Mouse (Mus musculus): ENCODE measurements around the gene Gpr55. TPM values are rescaled to one million over a fixed set of nuclear protein-coding genes. Genes with fewer than 3 reads are reported as not detected.

The Gpr55 gene
- polyA plus RNA-seq, 1 experiment from 2014 or later: not detected

DNA sequence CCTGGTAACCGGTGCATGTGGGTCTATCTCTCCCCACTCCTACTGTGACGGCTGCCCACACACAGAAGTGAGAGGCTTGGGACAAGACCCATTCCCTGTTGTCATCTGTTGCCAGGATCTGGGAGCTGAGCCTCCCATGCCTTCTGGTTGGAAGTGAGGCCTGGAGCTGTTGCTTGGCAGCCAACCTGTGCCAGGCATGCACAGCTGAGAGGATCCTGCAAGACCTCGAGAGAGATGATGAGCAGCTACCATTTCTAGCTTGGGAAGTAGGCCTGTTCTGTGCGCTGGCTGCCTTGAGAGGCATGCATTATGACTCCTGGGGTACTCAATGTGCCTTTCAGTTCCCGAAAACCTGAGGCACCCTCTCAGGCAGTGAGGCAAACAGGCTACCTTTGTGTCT, 29.6 kb downstream of the Gpr55 start:
- Histone ChIP-seq H3K27me3 (no peaks in the 10 kb centered on the region), H3K4me3 (replicated peaks) (no peak overlapping the region), H3K9ac (replicated peaks) (no peak overlapping the region), H3K4me1 (replicated peaks) (peaks cover 28% of the 10 kb centered on the region), H3K4me2 (no peak overlapping the region), H3K9me3 (no peaks in the 10 kb centered on the region), H3K36me3 (no peaks in the 10 kb centered on the region), H3K27ac (no peak overlapping the region)
- WGBS: 89% methylated on average over 5 of the region's 5 CpGs
- no peak for ATAC-seq (ENCODE audit: insufficient number of reproducible peaks, insufficient read depth, low FRiP score, low TSS enrichment, low read depth)

DNA sequence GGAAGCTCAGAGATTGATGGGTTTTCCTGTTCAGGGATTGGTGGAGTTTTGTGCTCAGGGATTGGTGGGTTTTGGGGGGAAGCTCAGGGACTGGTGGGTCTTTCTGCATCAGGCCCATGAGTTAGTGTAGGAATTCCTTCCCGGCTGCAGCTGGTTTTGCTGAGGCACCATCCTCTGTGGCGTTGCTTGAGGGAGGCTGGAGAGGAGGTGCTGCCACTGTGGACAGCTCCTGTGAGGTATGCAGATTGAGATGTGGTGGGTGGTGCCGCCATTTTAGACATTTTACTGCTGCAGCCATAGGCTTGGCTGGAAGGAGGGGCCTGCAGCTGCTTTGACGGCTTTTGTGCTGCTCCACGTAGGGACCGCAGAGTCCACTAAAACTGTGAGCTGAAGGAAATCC, 31.4 kb downstream of the Gpr55 start:
- Histone ChIP-seq H3K9me3 (no peaks in the 10 kb centered on the region), H3K9ac (replicated peaks) (no peak overlapping the region), H3K27ac (no peak overlapping the region), H3K4me1 (replicated peaks) (peaks cover 24% of the 10 kb centered on the region), H3K4me2 (no peak overlapping the region), H3K4me3 (replicated peaks) (no peak overlapping the region), H3K36me3 (no peaks in the 10 kb centered on the region), H3K27me3 (no peaks in the 10 kb centered on the region)
- no peak for ATAC-seq (ENCODE audit: insufficient number of reproducible peaks, insufficient read depth, low FRiP score, low TSS enrichment, low read depth)
- WGBS: 73% methylated on average over 6 of the region's 6 CpGs

DNA sequence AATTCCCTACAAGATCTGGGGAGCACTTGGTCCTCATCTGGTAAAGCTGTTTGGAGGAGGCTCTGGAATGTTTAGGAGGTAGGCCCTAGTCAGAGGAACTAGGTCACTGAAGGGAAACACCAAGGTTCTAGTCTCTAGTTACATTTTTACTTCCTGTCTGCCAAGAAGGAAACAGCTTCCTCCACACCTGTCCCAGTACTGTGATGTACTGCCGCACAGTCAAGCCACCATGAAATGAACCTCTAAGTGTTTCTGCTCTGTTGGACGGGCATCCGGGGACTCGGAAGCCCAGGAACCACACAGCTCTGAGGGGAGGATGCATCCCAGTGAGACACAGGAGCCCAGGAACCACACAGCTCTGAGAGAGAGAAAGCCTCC, 32.1 kb downstream of the Gpr55 start:
- Histone ChIP-seq H3K27me3 (no peaks in the 10 kb centered on the region), H3K36me3 (no peaks in the 10 kb centered on the region), H3K9me3 (no peaks in the 10 kb centered on the region), H3K4me3 (replicated peaks) (no peak overlapping the region), H3K4me1 (replicated peaks) (peaks cover 17% of the 10 kb centered on the region), H3K27ac (no peak overlapping the region), H3K4me2 (no peak overlapping the region), H3K9ac (replicated peaks) (no peak overlapping the region)
- 77% methylated on average over 4 of the region's 4 CpGs for WGBS
- ATAC-seq (ENCODE audit: insufficient number of reproducible peaks, insufficient read depth, low FRiP score, low TSS enrichment, low read depth): no peak

DNA sequence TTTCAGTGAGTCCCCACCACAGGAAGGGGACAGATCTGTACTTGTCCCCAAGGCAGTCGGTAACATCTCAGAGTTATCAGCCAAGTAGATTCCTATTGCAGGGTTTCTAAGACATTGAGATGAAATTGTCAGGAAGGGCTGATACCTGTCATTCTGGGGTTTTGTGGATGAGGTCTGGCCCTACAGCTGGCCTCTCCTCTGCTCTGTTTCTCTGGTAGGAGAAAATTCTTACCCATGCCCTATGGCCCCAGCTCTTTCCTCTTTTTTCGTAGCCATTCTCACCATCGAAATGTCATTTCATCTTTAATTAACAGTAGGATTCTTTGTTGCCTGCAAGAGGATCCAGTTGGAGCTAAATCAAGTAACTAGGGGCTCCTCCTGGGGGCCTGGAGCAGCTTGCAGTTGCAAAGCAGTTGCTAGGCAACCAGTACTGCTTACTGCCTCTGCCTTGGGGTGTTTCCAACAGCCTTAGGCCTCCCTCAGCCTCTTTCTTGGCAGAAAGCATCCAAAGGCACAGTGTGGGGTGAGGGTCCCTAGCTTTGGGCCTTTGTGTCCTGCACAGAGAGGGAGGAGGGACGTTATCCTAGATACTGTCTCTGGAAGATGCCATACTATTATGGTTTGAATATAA, 32.6 kb downstream of the Gpr55 start, which contains the start of gene 4933407L21Rik:
TSS of gene 4933407L21Rik (plus strand) at position 427 of the 631 bp plus-strand sequence.
- Histone ChIP-seq H3K27me3 (no peaks in the 10 kb centered on the region), H3K36me3 (no peaks in the 10 kb centered on the region), H3K9ac (replicated peaks) (no peak within 1 kb of the TSS), H3K9me3 (no peaks in the 10 kb centered on the region), H3K4me2 (no peak within 1 kb of the TSS), H3K4me3 (replicated peaks) (no peak within 1 kb of the TSS), H3K27ac (no peak within 1 kb of the TSS), H3K4me1 (replicated peaks) (peaks cover 12% of the 10 kb centered on the region)
- ATAC-seq (ENCODE audit: insufficient number of reproducible peaks, insufficient read depth, low FRiP score, low TSS enrichment, low read depth): no peak; the same call in 1 of the 2 replicates
- 69% methylated on average over 4 of the region's 4 CpGs for WGBS

DNA sequence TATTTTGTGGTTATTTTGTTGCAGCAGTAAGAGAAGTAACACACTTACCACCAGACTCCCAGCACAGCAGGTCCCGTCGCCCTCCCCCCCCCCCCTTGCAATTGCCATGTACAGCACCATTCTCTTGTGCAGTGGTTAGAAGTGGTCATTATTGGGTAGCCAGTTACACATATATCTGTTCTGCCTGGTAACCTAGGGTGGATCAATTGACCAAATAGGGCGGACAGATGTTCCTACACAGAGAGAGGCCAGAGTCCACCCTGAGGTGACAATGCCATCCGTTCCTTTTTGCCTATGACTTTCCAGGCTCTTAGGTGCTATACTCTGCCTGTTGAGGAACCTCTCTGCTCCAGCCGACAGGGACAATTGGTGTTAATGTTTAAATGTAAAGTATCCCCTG, 35.6 kb downstream of the Gpr55 start:
- 84% methylated on average over 5 of the region's 5 CpGs for WGBS
- no peak overlapping the region for H3K9ac ChIP-seq (replicated peaks)
- no peak for ATAC-seq (ENCODE audit: insufficient number of reproducible peaks, insufficient read depth, low FRiP score, low TSS enrichment, low read depth)
- H3K4me3 ChIP-seq (replicated peaks): no peak overlapping the region
- no peak overlapping the region for H3K27ac ChIP-seq
- no peaks in the 10 kb centered on the region for H3K9me3 ChIP-seq
- H3K4me2 ChIP-seq: no peak overlapping the region
- no peaks in the 10 kb centered on the region for H3K27me3 ChIP-seq
- H3K4me1 ChIP-seq (replicated peaks): peaks cover 11% of the 10 kb centered on the region; the same call in 1 of the 2 replicates
- no peaks in the 10 kb centered on the region for H3K36me3 ChIP-seq

DNA sequence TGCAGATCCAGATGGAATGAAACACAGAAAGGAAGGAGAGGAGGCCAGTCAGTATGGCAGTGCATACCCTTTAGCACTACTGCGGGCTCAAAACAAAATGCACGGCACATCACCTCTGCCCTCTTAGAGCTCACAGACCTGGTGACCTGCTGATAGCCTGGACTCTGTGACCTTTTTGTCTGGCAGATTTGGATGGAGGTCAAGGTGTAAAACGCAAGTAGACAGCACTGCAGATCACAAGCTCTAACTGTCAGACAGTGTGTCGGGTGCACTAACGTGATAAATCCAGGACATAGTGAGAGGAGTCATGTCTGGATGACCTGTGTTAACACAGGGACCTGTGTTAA, 38.0 kb downstream of the Gpr55 start:
- WGBS: 76% methylated on average over 5 of the region's 5 CpGs
- no peaks in the 10 kb centered on the region for H3K27me3 ChIP-seq

DNA sequence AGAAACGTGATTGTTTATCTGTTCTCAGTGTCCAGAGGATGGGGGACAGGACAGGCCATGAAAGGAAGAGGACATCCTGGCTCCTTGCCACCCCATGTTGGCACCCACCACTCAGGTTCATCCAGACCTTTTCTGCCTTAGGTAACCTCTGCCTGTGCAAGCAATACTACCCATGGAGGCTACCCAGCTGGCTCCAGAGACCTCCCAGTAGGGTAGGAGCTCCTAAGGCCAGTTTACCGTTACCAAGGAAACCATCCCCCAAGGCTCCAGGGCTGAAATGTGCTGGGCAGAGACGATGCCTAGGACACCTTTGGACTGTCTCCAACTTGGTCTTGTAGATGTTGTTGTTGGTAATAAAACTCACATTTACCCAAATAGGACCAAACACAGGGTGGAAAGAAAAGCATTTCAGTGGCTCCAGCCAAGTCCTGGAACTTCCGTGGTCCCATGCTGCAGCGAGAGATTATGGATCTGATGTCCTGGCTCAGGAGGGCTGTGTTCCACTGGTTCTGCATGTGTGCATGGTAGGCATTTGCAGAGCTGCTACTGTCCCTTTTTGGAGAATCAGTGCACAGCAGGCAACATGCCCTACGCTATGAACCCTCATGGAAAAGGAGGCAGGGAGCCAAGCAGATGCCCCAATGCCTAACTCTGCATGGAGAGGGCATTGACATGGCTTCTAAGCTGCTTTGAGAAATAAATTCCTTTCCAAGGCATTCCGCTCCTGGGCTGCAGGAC, 38.5 kb downstream of the Gpr55 start:
- 80% methylated on average over 7 of the region's 7 CpGs for WGBS
- Histone ChIP-seq H3K4me1 (replicated peaks) (0 out of 2 replicates have a peak, but pooled peaks cover under 1% of the 10 kb centered on the region), H3K27me3 (no peaks in the 10 kb centered on the region), H3K9ac (replicated peaks) (no peak overlapping the region), H3K4me3 (replicated peaks) (no peak overlapping the region), H3K36me3 (no peaks in the 10 kb centered on the region), H3K27ac (no peak overlapping the region), H3K9me3 (no peaks in the 10 kb centered on the region), H3K4me2 (no peak overlapping the region)
- ATAC-seq (ENCODE audit: insufficient number of reproducible peaks, insufficient read depth, low FRiP score, low TSS enrichment, low read depth): no peak

More for the DNA sequence above, 38.0 kb downstream of the Gpr55 start:
- H3K4me2 ChIP-seq: no peak overlapping the region
- H3K9me3 ChIP-seq: no peaks in the 10 kb centered on the region
- no peak for ATAC-seq (ENCODE audit: insufficient number of reproducible peaks, insufficient read depth, low FRiP score, low TSS enrichment, low read depth)
- H3K36me3 ChIP-seq: no peaks in the 10 kb centered on the region
- 0 out of 2 replicates have a peak, but pooled peaks cover 3% of the 10 kb centered on the region for H3K4me1 ChIP-seq (replicated peaks)
- no peak overlapping the region for H3K9ac ChIP-seq (replicated peaks)
- H3K4me3 ChIP-seq (replicated peaks): no peak overlapping the region
- no peak overlapping the region for H3K27ac ChIP-seq

DNA sequence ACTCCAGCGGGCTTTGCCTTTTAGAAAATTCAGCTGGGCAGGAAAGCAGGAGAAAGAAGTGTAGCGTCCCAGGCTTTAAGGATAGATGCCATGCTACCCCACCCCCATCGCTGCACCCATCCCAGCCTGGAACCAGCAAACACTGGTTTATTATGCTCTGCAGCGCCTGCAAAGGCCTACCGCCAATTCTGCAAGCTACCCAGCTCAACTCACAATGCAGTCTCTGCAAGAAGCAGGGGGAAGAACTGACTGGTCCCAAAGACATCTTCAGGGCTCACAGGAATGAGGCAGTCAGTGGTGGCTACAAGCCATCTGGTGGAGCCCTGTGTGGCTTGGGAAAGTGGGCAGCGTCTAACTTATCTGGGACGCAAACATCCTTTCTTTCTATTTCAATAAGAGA, 39.1 kb downstream of the Gpr55 start:
- ATAC-seq (ENCODE audit: insufficient number of reproducible peaks, insufficient read depth, low FRiP score, low TSS enrichment, low read depth): no peak
- H3K4me2 ChIP-seq: no peak overlapping the region
- H3K27ac ChIP-seq: no peak overlapping the region
- H3K9me3 ChIP-seq: no peaks in the 10 kb centered on the region
- H3K9ac ChIP-seq (replicated peaks): no peak overlapping the region
- H3K36me3 ChIP-seq: no peaks in the 10 kb centered on the region
- 83% methylated on average over 7 of the region's 7 CpGs for WGBS
- no peak overlapping the region for H3K4me3 ChIP-seq (replicated peaks)
- peaks cover 6% of the 10 kb centered on the region; the same call in 1 of the 2 replicates for H3K4me1 ChIP-seq (replicated peaks)
- no peaks in the 10 kb centered on the region for H3K27me3 ChIP-seq

DNA sequence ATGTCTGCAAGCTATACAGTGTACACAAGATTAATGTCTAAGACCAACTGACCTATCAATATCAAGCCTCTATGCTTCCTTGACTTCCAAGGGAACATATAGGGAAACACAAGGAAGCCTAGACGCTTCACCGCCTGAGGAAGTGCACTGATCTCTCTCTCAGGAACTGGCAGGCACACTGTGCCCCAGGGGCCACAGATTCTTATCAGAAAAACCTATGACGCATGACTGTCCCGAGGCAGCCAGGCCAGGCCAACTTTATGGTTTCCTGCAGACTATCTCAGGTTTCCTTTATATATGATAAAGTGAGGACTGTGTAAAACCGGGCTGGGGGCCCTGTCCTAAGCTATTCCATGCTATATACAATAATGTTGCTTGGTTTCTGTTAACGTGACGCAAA, 41.2 kb downstream of the Gpr55 start:
- Histone ChIP-seq H3K9me3 (no peaks in the 10 kb centered on the region), H3K4me3 (replicated peaks) (no peak overlapping the region), H3K4me1 (replicated peaks) (peaks cover 6% of the 10 kb centered on the region; the same call in 1 of the 2 replicates), H3K27ac (no peak overlapping the region), H3K9ac (replicated peaks) (no peak overlapping the region), H3K4me2 (no peak overlapping the region), H3K36me3 (no peaks in the 10 kb centered on the region), H3K27me3 (no peaks in the 10 kb centered on the region)
- ATAC-seq (ENCODE audit: insufficient number of reproducible peaks, insufficient read depth, low FRiP score, low TSS enrichment, low read depth): no peak
- WGBS: 80% methylated on average over 7 of the region's 7 CpGs

DNA sequence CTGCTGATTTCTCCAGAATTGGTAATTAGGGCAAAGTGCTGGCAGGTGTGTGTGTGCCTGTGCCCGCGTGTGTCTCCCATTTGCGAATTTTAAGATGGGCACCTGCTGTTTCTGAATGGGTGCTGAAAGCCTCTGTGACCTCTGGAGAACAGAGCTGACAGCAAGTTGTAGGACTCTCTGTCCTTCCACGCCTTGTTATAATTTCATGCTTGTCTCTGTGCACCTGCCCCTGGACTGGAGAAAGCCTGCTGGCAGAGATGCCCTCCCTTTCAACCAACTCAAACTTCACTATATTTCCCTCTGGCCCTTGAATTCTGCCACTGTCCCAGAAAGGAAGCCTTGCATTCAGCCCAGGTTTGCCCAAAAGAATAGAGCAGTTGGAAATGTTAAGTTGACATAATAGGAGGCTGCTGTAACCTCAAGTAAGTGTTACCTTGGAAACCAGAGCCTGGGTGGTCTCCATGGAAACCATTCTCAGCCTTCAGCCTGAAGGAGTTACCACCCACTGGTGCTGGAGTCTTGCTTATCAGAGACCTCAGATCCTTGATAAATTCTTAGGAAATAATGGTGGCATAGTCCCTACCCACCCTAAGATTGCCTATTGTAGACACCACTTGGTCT, 43.9 kb downstream of the Gpr55 start:
- Histone ChIP-seq H3K9me3 (no peaks in the 10 kb centered on the region), H3K36me3 (no peaks in the 10 kb centered on the region), H3K4me2 (no peak overlapping the region), H3K27me3 (no peaks in the 10 kb centered on the region), H3K4me1 (replicated peaks) (peaks cover 6% of the 10 kb centered on the region; the same call in 1 of the 2 replicates), H3K4me3 (replicated peaks) (no peak overlapping the region), H3K27ac (no peak overlapping the region), H3K9ac (replicated peaks) (no peak overlapping the region)
- ATAC-seq (ENCODE audit: insufficient number of reproducible peaks, insufficient read depth, low FRiP score, low TSS enrichment, low read depth): no peak
- WGBS: 53% methylated on average over 4 of the region's 4 CpGs

DNA sequence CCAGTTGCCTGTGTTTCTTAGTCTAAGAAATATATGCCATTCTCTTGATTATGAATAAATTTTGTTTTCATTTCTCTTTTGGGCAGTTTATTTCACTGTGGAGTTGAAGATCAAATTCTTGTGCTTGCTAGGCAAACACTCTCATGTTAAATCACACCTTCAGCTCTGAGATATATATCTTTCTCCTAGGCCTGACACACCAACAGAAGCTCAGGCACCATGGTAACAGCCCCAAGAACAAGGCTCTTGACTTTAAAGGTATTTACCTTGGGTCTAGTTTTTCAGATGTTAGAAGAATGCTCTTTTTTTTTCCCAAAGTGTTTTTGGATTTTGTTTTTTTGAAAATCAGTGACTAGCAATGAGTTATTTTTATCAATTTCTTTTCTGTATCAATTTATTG, 44.9 kb downstream of the Gpr55 start:
- ATAC-seq (ENCODE audit: insufficient number of reproducible peaks, insufficient read depth, low FRiP score, low TSS enrichment, low read depth): no peak
- Histone ChIP-seq H3K4me1 (replicated peaks) (peaks cover 6% of the 10 kb centered on the region; the same call in 1 of the 2 replicates), H3K4me2 (no peak overlapping the region), H3K9ac (replicated peaks) (no peak overlapping the region), H3K27me3 (no peaks in the 10 kb centered on the region), H3K27ac (no peak overlapping the region), H3K36me3 (no peaks in the 10 kb centered on the region; the same call in 1 of the 2 replicates), H3K9me3 (no peaks in the 10 kb centered on the region), H3K4me3 (replicated peaks) (no peak overlapping the region)

Measured in limb, embryonic 12.5 days (tissue).